Mouse (Mus musculus) megakaryocyte, embryonic 14.5 days (primary cell): Measurements from ENCODE around the gene Cript.

Experiments used
- FLI1 ChIP-seq: IDR thresholded peaks from 2 replicates; pipeline ENCODE4 v1.6.1; 2012; ENCODE audit warnings: low read length, inconsistent platforms, mixed read lengths
- GATA1 ChIP-seq: IDR thresholded peaks from 3 replicates; pipeline ENCODE4 v1.6.1; 2012; ENCODE audit warnings: mixed read lengths, low read length, inconsistent platforms, borderline replicate concordance

DNA sequence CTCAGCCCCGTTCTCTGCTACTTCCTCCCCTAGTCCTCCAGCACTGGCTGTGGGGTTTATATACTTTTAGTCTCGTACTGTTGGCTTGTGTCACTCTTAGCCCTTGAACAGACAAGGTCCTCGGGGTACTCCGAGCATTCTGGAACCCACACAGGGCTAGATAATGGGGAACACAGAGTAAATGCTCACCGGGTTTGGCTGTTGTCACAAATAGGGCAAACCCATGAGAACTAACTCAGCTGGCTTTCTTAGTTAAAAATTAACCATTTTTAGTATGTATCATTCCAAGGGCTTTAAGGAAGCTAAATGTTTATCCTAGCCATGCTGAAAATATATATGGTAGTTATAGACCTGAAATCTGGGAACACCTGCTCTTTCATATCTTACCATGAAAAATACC, 5.7 kb upstream of the Cript start:
- no peak for TF ChIP-seq GATA1
- TF ChIP-seq FLI1: no peak
